Mouse (Mus musculus) kidney, embryonic 14.5 days (tissue): ENCODE results near the gene H2-K1. TPM values are rescaled to one million over a fixed set of nuclear protein-coding genes. Genes with fewer than 3 reads are reported as not detected.

Experiments
- ATAC-seq: fragments of 200-750 bp; cut with Nextera tagmentation; 2 replicates; pipeline ENCODE4 v1.8.0; 2017; ENCODE audit warnings: moderate number of reproducible peaks, mild to moderate bottlenecking, moderate TSS enrichment, moderate library complexity; ENCODE audit not compliant: low FRiP score, low TSS enrichment
- H3K27ac ChIP-seq: fragments of 300-500 bp; sonication (generic); 2 replicates; pipeline ENCODE4 v1.5.1; 2014; ENCODE audit warnings: low read depth, mild to moderate bottlenecking, low read length, moderate library complexity, mixed read lengths
- H3K27me3 ChIP-seq: fragments of 300-500 bp; sonication (generic); 2 replicates; pipeline ENCODE4 v1.6.1; 2014; ENCODE audit warnings: mild to moderate bottlenecking, low read length; ENCODE audit not compliant: control insufficient read depth, insufficient read depth
- H3K36me3 ChIP-seq: fragments of 300-500 bp; sonication (generic); 2 replicates; pipeline ENCODE4 v1.6.1; 2014; ENCODE audit warnings: low read length, mixed read lengths; ENCODE audit not compliant: control insufficient read depth, insufficient read depth
- H3K4me1 ChIP-seq: fragments of 300-500 bp; sonication (generic); 2 replicates; pipeline ENCODE4 v1.6.1; 2014; ENCODE audit warnings: low read length, mixed read lengths; ENCODE audit not compliant: control insufficient read depth, insufficient read depth
- H3K4me2 ChIP-seq: fragments of 300-500 bp; sonication (generic); replicated peaks from 2 replicates; pipeline ENCODE4 v1.6.1; 2014; ENCODE audit warnings: low read depth, mild to moderate bottlenecking, low read length
- H3K4me3 ChIP-seq: fragments of 300-500 bp; sonication (generic); 2 replicates; pipeline ENCODE4 v1.5.1; 2014; ENCODE audit warnings: mild to moderate bottlenecking, low read length
- H3K9ac ChIP-seq: fragments of 300-500 bp; sonication (generic); 2 replicates; pipeline ENCODE4 v1.6.1; 2014; ENCODE audit warnings: low read depth, mild to moderate bottlenecking, low read length, moderate library complexity
- H3K9me3 ChIP-seq: fragments of 300-500 bp; sonication (generic); 2 replicates; pipeline ENCODE4 v1.6.1; 2016; ENCODE audit warnings: low read length; ENCODE audit not compliant: control insufficient read depth
- WGBS: fragments of 180-500 bp; shearing (Covaris S2); extraction: QIAGEN DNeasy Blood & Tissue Kit; methylation state at CpG from one replicate; pipeline ENCODE4 v1.1.7; 2014; 5-methylcytosine and 5-hydroxymethylcytosine counted together
- polyA plus RNA-seq: library from polyadenylated mRNA; unstranded; fragments of >200 nt; fragmentation: Nextera tagmentation; extraction: Ambion mirVana; gene quantifications from 2 replicates; pipeline ENCODE4 v1.2.1, GENCODE M21; 2014

H2-K1 gene
- polyA plus RNA-seq, 1 experiment from 2014 or later, result 18.8 TPM

GRCm38 (mm10) chr17:34029150-34029889, 29.2 kb upstream of the H2-K1 start:
- Histone ChIP-seq H3K4me3 (peak overlapping the region; percentile 88; the same call in 1 of the 2 replicates), H3K27ac (peak overlapping the region; percentile 11; the same call in 1 of the 2 replicates), H3K4me1 (peaks cover 46% of the 10 kb centered on the region), H3K4me2 (peak overlapping the region; percentile 89), H3K36me3 (peaks cover 26% of the 10 kb centered on the region), H3K9me3 (no peaks in the 10 kb centered on the region), H3K27me3 (no peaks in the 10 kb centered on the region), H3K9ac (no peak overlapping the region)
- ATAC-seq, result no peak
- 87% methylated on average over 18 of the region's 18 CpGs for WGBS

- no peak for ATAC-seq
- peaks cover 44% of the 10 kb centered on the region for H3K4me1 ChIP-seq
- 77% methylated on average over 17 of the region's 17 CpGs for WGBS
- H3K27ac ChIP-seq, result peak overlapping the region; percentile 80; the same call in 1 of the 2 replicates
- no peak overlapping the region for H3K9ac ChIP-seq
- H3K4me3 ChIP-seq, result no peak overlapping the region
- peak overlapping the region; percentile 97; the same call in 1 of the 2 replicates for H3K4me2 ChIP-seq
- peaks cover 22% of the 10 kb centered on the region for H3K36me3 ChIP-seq
- H3K27me3 ChIP-seq, result no peaks in the 10 kb centered on the region
- H3K9me3 ChIP-seq, result no peaks in the 10 kb centered on the region
Measured at GRCm38 (mm10) chr17:34028501-34029149, 28.5 kb upstream of the H2-K1 start.

- Histone ChIP-seq H3K36me3 (peaks cover 23% of the 10 kb centered on the region), H3K4me1 (peaks cover 38% of the 10 kb centered on the region), H3K4me2 (peak within 1 kb of the TSS; percentile 97), H3K9ac (peak within 1 kb of the TSS; percentile 79), H3K4me3 (peak within 1 kb of the TSS; percentile 66), H3K9me3 (no peaks in the 10 kb centered on the region), H3K27ac (peak within 1 kb of the TSS; percentile 80), H3K27me3 (no peaks in the 10 kb centered on the region)
- peak; percentile 76 for ATAC-seq
- under 1% methylated on average over 46 of the region's 49 CpGs for WGBS
Measured at GRCm38 (mm10) chr17:34027656-34028223, 27.6 kb upstream of the H2-K1 start, which contains the start of gene H2-Ke6. Gene H2-Ke6 (minus strand): TSS chr17:34028060.

- Histone ChIP-seq H3K27me3 (no peaks in the 10 kb centered on the region), H3K4me3 (peak overlapping the region; percentile 66), H3K36me3 (peaks cover 29% of the 10 kb centered on the region), H3K9me3 (no peaks in the 10 kb centered on the region), H3K9ac (peak overlapping the region; percentile 79), H3K4me2 (peak overlapping the region; percentile 97), H3K27ac (peak overlapping the region; percentile 80), H3K4me1 (peaks cover 35% of the 10 kb centered on the region)
- WGBS, result 9% methylated on average over 36 of the region's 36 CpGs
- ATAC-seq, result no peak
Measured at GRCm38 (mm10) chr17:34026917-34027655, 26.9 kb upstream of the H2-K1 start.

- peak overlapping the region; percentile 85; the same call in 1 of the 2 replicates for H3K4me2 ChIP-seq
- 30% methylated on average over 2 of the region's 2 CpGs for WGBS
- no peaks in the 10 kb centered on the region for H3K9me3 ChIP-seq
- no peak for ATAC-seq
- H3K4me1 ChIP-seq, result peaks cover 35% of the 10 kb centered on the region
- H3K9ac ChIP-seq, result no peak overlapping the region
- no peak overlapping the region for H3K4me3 ChIP-seq
- H3K36me3 ChIP-seq, result peaks cover 37% of the 10 kb centered on the region
- H3K27me3 ChIP-seq, result no peaks in the 10 kb centered on the region
- no peak overlapping the region for H3K27ac ChIP-seq
Measured at GRCm38 (mm10) chr17:34026221-34026620, 26.1 kb upstream of the H2-K1 start.

GRCm38 (mm10) chr17:34025756-34026151, 25.6 kb upstream of the H2-K1 start:
- Histone ChIP-seq H3K36me3 (peaks cover 42% of the 10 kb centered on the region), H3K4me2 (peak overlapping the region; percentile 85), H3K9ac (no peak overlapping the region), H3K27me3 (no peaks in the 10 kb centered on the region), H3K4me3 (peak overlapping the region; percentile 92; the same call in 1 of the 2 replicates), H3K27ac (no peak overlapping the region), H3K4me1 (peaks cover 35% of the 10 kb centered on the region), H3K9me3 (no peaks in the 10 kb centered on the region)
- no peak for ATAC-seq
- WGBS, result 26% methylated on average over 7 of the region's 7 CpGs

- H3K27ac ChIP-seq, result peak overlapping the region; percentile 87
- no peaks in the 10 kb centered on the region for H3K27me3 ChIP-seq
- 1% methylated on average over 49 of the region's 57 CpGs for WGBS
- no peak; the same call in 1 of the 2 replicates for ATAC-seq
- peak overlapping the region; percentile 85 for H3K4me2 ChIP-seq
- peak overlapping the region; percentile 92 for H3K4me3 ChIP-seq
- H3K9ac ChIP-seq, result peak overlapping the region; percentile 90
- 0 out of 2 replicates have a peak, but pooled peaks cover 2% of the 10 kb centered on the region for H3K9me3 ChIP-seq
- H3K4me1 ChIP-seq, result peaks cover 29% of the 10 kb centered on the region
- peaks cover 42% of the 10 kb centered on the region for H3K36me3 ChIP-seq
Measured at GRCm38 (mm10) chr17:34024861-34025755, 25.0 kb upstream of the H2-K1 start.
